Comparison of ENCODE assay signal across 11 mouse cellular contexts in the genomic region with DNA sequence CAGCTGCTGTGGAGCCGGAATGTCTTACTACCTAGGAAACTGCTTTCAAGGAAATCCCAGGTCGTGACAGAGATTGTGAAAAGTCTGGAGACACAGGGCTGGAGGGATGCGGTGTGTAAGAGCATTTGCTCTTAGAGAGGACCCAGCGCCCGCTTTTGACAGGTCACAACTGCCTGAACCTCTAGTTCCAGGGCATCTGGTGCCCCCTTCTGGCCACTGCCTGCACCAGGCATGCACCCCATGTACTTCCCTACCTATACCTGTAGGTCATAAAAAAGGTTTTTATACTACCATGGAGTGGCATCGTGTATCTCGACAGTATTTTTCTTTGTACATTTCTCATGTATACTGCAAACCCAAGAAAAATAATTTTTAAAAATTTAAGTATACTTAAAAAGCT.
DNase-seq lines count a peak whose midpoint lies in the region; TF ChIP-seq lines count a peak whose summit lies in the region.
"Had no signal": no experiment of that assay in that cellular context is flagged by ENCODE, and none has a peak within 500 bp of the region (broad histone marks: within the 10 kb centered on the region; RNA-seq: fewer than 3 reads in every experiment).

No protein-coding gene starts in this region.

- H3K4me3 ChIP-seq in CH12.LX (replicated peaks in 1 of 3; ENCODE audit: low read depth in 2 of 3, low read length in 2 of 3, poor library complexity in 1 of 3): no peak overlapping the region
- H3K4me3 ChIP-seq: forebrain, embryonic 15.5 days; liver, embryonic 13.5 days; neural tube, embryonic 15.5 days had no signal

- dilution Hi-C loops in CH12.LX (cut with MboI; ENCODE audit: extremely low pct_ligation_motif_present, extremely low pct_unique_long_range_greater_than_20kb, low sequenced_read_pairs): no loop called here

- intact Hi-C loops in left cerebral cortex, postnatal 25 days (cut with DNase I): no loop called here

- no peak for TF ChIP-seq POLR2A in CH12.LX (IDR thresholded peaks at IDR 0.05; ENCODE audit: low read depth, low read length)

- H3K27me3 ChIP-seq in CH12.LX (replicated peaks): no peaks in the 10 kb centered on the region
- H3K27me3 ChIP-seq: forebrain, embryonic 15.5 days; liver, embryonic 13.5 days; neural tube, embryonic 15.5 days had no signal

- no peaks in the 10 kb centered on the region for H3K79me2 ChIP-seq in CH12.LX (replicated peaks; ENCODE audit: control insufficient read depth, extremely low read depth, insufficient read depth, poor library complexity, severe bottlenecking)

- H3K36me3 ChIP-seq in CH12.LX (replicated peaks in 1 of 2; ENCODE audit: control insufficient read depth in 1 of 2, insufficient read depth in 1 of 2, low read length in 1 of 2): no peaks in the 10 kb centered on the region
- H3K36me3 ChIP-seq: forebrain, embryonic 15.5 days; liver, embryonic 13.5 days; neural tube, embryonic 15.5 days had no signal

- TF ChIP-seq RAD21 in CH12.LX (IDR thresholded peaks at IDR 0.05; ENCODE audit: low read depth, low read length): peak; percentile 66

- no peaks in the 10 kb centered on the region for H3K9me3 ChIP-seq in CH12.LX (replicated peaks; ENCODE audit: low read length)
- H3K9me3 ChIP-seq: forebrain, embryonic 15.5 days; liver, embryonic 13.5 days; neural tube, embryonic 15.5 days had no signal

- H3K4me1 ChIP-seq in CH12.LX (ENCODE audit: control insufficient read depth in 1 of 2, insufficient read depth in 2 of 2): peaks cover 5 to 10% of the 10 kb centered on the region in 2 experiments
- H3K4me1 ChIP-seq: forebrain, embryonic 15.5 days; liver, embryonic 13.5 days; neural tube, embryonic 15.5 days had no signal

- no peak overlapping the region for H3K4me2 ChIP-seq in CH12.LX (ENCODE audit: insufficient read depth, low read depth, poor library complexity, severe bottlenecking)
- H3K4me2 ChIP-seq: forebrain, embryonic 15.5 days; liver, embryonic 13.5 days; neural tube, embryonic 15.5 days had no signal

- no peak overlapping the region for H3K9ac ChIP-seq in CH12.LX (ENCODE audit: insufficient read depth, low read depth)
- H3K9ac ChIP-seq: forebrain, embryonic 15.5 days; liver, embryonic 13.5 days; neural tube, embryonic 15.5 days had no signal

- no peak overlapping the region for H3K27ac ChIP-seq in CH12.LX (ENCODE audit: insufficient read depth, low read depth)
- H3K27ac ChIP-seq: forebrain, embryonic 15.5 days; liver, embryonic 13.5 days; neural tube, embryonic 15.5 days had no signal

- peak; percentile 26 to 65; a peak in 2 of 4 replicates for TF ChIP-seq CTCF in CH12.LX (conservative IDR thresholded peaks at IDR 0.05 in 1 of 2, IDR thresholded peaks at IDR 0.05 in 1 of 2; ENCODE audit: low read depth in 2 of 2, low read length in 2 of 2)

- no peak for TF ChIP-seq EP300 in CH12.LX (IDR thresholded peaks at IDR 0.05; ENCODE audit: low read length)

- in situ Hi-C loops in CH12.LX (cut with MboI; ENCODE audit: low pct_ligation_motif_present, low pct_unique_long_range_greater_than_20kb, low sequenced_read_pairs): no loop called here

- peak; percentile 15 for DNase-seq in kidney, postnatal 10 days
- no peak for DNase-seq in kidney, postnatal 14 days
- peak; percentile 43 for DNase-seq in CH12.LX (ENCODE audit: extremely low read depth)
- peak; percentile 70 for DNase-seq in ZHBTc4 (ENCODE audit: low read depth, low spot score)
- DNase-seq in spleen, postnatal 10 days (ENCODE audit: low spot score in 2 of 2): peak; percentile 12 to 46
- DNase-seq in cerebellum, adult 11 months: no peak
- DNase-seq in left cerebral cortex, postnatal 25 days (ENCODE audit: low spot score in 2 of 2): no peak
- DNase-seq in heart, adult 8-10 months (ENCODE audit: low spot score): no peak
- DNase-seq: liver, embryonic 13.5 days had no signal

TF ChIP-seq in CH12.LX, 34 proteins besides CTCF, POLR2A, EP300 and RAD21:
- peak; percentile 57 for TF ChIP-seq SMC3 (IDR thresholded peaks at IDR 0.05; ENCODE audit: low read depth, low read length)
- TF ChIP-seq POLR2AphosphoS2 (IDR thresholded peaks at IDR 0.05; ENCODE audit: low read depth, low read length): no peak

Comparison
In these comparisons a context has a peak if more than half of its experiments do, and no peak if none do; other contexts are left out.
1. DNase-seq: peak in kidney, postnatal 10 days (single experiment), CH12.LX (single experiment), ZHBTc4 (single experiment) and spleen, postnatal 10 days (2 of 2); none in kidney, postnatal 14 days (single experiment), cerebellum, adult 11 months (single experiment), left cerebral cortex, postnatal 25 days (0 of 2) and heart, adult 8-10 months (single experiment).